Mouse (Mus musculus) thymus, postnatal 36 days (tissue): Measurements from ENCODE around the gene Greb1.
A peak's percentile ranks its signal among the peaks of the same experiment; 100 is the strongest.

ENCODE experiments used
- DNase-seq, 2 experiments: peaks; one replicate each; pipeline ENCODE4 v3.0.0; 2022; ENCODE audit warnings: mixed read lengths in 2 of 2

The Greb1 gene

DNA sequence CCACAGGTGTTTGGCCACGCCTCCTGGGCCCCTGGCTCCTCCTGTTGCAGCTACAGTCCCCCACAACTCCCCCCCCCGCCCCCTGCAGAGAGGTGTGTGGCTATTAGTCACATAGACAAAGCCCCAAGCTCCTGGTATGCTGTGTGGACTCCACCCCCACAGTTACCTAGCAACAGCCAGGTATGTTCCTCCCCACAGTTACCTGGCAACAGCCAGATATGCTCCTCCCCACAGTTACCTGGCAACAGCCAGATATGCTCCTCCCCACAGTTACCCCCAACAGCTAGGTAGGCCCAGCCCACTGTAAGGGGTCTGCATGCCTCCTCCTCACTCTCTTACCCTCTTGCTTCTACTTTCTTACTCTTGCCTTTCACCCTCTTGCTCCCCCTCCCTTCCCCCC, 135.7 kb downstream of the Greb1 start:
- no peak for DNase-seq

DNA sequence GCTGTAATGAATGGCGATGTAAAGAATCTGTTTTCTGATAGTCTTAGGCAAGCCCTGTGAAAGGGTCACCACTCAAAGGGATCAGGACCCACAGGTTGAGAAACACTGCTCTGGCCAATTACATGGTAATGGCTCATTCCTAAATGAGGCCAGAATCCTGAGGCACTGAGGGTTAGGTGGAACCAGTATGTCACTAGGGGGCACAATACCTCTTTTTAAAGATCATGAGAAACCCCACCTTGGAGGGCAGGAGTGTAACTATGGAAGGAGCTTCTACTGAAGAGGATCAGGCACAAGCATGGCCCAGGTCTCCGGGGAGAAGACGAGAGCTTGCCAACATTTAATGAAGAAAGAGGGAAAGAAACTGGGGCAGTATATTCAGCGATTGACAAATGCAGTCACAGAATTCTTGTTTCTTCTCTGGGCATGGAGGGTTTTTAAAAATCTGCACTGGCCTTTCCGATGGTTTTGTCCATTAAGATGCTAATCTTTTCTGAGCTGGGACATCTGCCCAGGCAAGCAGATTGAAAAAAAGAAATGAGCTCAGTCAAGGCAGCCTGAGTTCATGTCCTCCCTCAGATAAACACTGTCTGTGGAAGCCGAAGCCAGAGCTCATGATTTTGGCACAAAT, 137.6 kb downstream of the Greb1 start:
- no peak for DNase-seq

DNA sequence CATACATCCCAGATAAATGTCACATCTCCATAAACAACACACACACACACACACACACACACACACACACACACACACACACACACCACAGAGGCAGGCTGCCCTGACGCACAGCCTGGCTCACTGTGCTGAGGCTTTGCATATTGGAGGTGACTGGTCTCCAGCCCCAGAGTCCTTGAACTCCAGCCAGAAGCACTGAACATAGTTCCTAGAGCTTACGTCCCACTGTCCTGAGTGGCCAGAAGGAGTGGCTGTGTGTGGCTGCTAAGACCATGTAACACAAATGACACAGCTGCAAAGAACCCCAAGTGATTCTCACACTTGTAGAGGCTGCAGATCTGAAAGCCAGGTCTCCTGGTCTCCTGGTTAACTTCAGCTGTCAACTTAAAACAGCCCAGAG, 138.8 kb downstream of the Greb1 start:
- no peak for DNase-seq

DNA sequence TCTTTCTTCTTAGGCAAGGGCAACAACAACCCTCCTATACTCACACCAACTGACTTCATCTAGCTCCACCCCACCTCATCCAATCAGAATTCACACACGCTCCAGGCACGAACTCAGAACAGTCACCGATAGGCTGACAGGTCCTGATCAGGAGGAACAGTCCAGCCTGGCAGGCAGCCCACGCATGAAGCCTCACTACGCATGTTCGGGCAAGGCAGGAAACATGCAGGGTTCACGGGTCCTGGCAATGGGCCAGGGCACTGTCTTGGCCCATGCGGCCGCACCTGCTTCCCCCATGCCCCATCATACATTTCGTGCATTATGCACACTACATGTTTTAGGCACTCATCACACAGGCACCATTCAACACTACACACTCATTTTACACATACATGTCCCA, 139.2 kb downstream of the Greb1 start:
- no peak for DNase-seq

DNA sequence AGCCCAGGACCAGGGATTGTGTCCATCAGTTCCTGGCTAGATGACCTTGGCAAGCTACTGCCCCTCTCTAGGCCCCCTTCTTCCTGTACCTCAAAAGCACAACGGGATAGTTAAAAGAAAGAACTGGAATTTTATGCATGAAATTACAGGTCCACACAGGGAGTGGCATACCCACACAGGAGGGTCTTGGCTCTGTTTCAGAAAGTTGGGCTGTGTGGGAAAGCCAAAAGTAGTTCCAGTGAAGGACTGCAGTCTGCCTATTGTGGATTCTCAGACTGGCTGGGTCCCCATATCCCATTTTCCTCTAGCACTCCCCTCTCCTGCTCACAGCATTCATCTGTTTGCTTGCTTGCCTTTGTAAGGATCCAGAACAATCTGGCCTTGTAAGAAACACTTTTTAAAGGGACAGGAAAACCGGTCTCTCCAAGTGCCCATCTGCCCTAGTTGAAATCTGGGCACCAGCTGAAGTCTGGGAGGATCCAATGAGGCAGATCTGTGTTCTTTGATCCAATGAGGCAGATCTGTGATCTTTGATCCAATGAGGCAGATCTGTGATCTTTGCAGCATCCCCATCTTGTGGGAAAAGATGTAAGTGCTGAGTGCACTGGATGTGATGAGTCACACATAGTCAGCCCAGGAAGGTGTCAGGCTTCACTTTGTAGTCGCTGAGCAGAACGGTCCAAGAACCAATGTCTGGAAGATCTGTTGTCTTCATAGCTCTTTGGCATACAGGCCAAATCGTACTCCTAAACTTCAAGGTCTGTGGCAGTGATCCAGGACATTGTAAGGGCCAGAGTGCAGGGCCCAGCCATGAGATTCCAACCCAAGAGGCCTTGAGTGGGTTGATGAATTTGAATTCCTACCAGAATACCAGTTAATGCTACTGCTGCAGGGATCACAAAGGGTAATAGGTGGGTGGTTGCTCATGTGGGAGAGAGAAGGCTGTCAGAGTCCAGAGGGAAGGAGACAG, 143.5 kb downstream of the Greb1 start:
- no peak for DNase-seq

DNA sequence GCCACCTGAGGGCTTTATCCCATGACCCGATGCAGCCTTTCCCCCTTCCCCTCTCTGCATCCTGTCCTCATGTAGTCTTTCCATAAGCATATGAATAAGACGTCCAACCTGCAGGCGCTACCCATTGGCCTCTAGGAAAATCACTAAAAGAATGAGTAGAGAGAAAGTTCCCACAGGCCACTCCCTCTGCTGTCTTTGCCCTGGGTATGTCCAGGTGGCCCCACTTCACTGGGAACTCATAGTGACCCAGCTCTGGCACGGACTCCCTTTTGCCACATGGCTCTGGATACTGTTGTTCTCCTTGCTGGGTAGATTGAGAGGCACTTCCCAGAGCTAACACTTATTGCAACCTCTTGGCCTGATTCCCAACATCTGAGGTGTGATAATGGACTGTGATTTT, 145.1 kb downstream of the Greb1 start:
- no peak for DNase-seq

DNA sequence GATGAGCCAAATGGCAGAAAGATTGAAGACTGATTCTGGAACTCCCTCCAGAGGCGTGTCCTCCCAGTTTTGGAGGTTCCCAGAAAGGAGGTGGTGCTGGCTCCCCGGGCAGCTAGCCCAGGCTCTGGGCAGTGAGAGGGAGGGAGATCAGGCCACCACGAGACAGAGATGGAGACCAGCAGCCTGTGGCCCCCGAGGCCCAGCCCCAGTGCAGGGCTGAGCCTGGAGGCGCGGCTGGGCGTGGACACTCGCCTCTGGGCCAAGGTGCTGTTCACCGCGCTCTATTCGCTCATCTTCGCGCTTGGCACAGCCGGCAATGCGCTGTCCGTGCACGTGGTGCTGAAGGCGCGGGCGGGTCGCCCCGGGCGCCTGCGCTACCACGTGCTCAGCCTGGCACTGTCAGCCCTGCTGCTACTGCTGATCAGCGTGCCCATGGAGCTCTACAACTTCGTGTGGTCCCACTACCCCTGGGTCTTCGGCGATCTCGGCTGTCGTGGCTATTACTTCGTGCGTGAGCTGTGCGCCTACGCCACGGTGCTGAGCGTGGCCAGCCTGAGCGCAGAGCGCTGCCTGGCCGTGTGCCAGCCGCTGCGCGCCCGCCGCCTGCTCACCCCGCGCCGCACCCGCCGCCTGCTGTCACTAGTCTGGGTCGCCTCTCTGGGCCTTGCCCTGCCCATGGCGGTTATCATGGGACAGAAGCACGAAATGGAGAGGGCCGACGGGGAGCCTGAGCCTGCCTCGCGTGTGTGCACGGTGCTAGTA, 147.2 kb downstream of the Greb1 start, which contains the start of gene Ntsr2:
Gene Ntsr2 (plus strand): TSS at position 51 of the 762 bp plus-strand sequence.
- peak; percentile 37 to 44 for DNase-seq

DNA sequence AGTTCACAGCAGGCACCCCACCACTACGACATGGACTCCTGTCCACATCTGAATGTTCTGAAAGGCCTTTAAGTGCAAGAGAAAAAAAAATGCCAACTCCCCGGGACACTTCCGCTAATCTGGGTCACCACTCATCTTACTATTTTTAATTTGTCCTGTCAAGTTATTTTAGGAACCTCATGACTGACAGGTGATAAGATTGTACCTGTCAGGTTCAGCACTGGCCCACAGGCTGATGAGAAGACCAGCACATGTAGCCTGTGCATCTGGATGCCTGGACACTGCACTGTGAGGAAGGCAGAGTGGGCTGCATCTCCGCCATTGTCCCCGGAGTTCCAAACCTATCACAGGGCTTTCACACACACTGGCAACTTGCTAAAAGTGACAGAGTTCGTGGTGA, 150.9 kb downstream of the Greb1 start:
- no peak for DNase-seq

DNA sequence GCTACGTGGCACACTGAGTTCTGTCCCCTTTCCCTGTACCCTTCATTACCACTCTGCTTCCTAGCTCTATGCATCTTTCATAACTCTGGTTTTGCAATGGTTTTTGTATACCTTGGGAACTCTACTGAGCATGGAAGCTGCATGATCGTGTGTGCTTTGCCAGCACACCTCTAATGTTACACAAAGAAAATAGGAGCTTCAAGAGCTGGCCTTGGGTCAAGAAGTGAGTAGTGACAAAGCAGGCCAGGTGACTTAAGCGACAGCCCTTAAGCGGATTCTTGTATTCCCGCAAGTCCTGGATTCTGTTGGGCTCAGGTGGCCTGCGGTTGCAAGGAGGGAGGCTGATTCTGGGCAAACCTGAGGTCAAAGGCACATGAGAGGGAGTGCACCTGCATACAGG, 152.4 kb downstream of the Greb1 start:
- no peak for DNase-seq

DNA sequence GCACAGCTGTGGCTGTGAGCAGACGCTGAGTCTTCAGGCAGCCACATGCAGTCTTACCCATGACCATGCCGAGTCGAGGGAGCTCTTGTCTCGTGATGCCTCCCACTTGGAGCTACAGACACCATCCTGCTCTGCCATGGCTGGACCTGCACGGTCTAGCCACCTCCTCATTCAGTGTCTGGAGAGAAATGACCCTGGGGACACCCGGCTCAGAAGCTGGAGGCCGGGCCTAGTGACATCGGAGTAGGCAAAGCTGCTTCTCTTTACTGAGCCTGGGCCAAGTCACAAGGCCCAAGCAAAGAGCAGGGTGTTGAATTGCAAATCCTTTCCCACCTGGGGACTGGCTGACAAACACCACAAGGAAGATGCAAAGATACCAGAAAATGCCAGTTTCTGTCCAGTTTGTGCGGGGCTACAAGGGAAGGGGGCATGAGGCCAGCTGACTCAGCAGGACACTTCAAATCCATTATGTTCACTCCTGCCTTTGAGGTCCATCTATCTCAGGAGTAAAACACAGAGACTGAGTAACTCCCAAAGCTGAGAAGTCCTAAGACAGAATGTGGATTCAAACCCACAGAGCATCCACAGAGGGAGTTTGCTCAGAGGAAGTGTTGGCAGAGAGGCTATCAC, 153.8 kb downstream of the Greb1 start:
- no peak for DNase-seq

DNA sequence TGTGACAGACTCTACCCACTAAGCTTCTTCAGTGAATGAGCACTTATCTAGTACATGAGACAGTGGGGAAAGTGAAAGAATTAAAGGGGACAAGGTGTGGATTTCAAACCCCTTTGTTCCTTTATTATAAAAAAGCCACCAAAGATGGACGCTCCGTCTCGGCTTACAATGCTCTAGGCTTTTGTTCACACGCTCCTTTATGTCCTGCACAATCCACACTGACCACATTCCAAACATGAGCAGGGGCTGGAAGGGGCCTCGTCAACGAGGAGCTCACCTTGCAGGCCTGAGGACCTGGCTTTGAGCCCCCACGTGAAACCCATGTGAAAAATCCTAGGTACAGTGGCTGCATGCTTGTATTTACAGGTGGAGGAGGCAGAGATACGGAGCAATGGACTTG, 156.0 kb downstream of the Greb1 start:
- DNase-seq, result no peak

DNA sequence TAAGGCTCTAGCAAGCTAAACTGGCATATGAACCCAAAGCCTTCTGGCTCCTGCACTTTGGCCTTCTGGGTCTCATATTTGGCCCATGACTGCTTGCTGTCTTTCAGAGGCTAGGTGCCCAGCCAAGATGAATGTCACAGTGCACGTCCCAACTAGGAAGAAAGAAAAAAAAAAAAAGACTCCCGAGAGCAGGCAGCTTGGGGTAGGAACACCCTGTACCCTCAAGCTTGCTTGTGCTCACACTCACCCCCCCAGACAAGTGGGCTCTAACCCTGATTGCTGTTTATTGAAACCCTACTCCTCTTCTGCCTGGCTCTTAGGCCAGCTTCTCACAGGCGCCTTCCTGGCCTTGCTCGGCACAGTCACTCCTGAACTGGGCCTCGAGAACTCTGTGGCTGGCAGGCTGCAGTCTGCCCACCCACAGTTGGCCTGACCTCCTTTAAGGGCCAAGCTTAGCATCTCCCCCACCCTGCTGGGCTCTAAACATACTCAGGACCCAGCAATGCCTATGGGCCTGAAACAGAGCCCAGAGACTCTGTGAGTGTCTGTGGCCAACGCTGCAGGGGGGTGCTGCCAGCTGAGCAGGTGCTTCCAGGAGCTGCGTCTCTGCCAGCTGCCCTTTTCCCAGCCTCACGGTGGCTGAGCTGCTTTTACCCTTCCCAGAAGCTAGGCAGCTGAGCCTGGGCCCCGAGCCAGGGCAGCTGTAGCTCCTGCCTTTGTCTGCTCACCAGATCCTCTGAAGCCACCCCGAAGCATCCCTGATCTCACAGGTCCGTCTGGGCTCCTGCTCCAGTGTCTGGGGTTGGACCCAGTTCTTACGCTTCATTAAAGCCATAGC, 157.0 kb downstream of the Greb1 start:
- DNase-seq, result no peak

DNA sequence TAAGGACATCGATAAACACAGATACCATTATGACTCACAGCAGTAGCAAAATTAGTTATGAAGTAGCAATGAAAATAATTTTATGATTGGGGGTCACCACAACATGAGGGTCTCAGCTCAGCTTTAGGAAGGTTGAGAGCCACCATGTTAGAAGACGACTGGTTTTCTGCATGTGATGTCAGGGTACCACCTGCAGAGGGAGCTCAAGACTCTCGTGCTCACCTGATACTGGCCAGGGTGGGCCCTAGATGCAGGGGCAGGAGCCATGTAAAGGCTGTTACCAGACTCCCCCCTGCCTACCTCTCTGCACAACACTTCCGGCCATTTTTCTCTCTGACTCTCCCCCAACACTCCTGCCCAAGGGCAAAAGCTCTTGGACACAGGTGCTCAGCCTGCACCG, 158.7 kb downstream of the Greb1 start:
- peak; percentile 8 to 14 for DNase-seq

DNA sequence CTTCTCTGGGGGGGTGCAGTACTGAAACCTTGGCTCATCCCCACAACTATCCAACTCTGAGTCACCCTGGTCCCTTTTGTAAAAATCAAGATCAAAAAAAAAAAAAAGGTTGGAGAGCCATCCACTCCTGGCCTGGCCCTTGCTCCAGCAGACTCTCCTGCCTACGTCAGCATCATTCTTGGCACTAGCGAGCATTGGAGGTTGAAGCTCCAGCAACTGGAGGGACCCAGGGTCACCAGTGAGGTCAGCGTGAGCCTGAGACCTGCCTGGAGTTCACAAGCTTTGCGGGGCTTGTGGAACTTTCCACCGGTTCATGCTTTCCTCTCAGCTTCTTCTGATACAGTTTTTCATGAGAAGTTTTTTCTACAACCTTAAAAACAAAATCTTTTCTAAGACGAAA, 160.6 kb downstream of the Greb1 start:
- DNase-seq, result no peak

DNA sequence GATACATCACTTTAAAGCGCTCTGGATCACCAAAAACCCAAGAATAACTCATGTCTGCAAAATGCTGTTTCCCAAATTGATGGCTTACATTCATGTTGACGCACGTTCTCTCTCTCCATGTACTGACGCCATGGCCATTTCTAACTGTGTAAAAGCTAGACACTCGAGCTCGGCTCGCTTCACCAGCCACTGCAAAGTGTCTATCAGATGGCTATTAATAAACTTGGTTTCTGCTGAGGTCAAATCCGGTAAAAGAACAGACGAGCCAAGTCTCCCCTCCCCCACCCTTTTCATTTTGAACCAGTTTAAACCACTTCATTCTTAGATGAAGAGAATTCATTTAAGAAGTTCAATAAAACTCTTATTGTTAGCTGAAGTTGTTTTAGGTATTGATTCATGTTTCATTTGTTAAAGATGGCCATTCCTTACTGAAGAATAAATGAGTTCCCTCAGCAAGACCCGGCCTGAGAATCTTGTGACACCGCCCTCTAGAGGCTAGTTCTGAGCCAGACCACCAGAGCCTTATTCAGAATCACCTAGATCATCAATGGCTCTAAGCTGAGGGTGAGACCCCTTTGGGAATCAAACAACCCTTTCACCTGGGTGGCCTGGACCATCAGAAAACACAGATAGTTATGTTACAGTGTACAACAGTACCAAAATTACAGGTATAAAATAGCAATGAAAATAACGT, 161.5 kb downstream of the Greb1 start:
- peak; percentile 12 to 13 for DNase-seq

DNA sequence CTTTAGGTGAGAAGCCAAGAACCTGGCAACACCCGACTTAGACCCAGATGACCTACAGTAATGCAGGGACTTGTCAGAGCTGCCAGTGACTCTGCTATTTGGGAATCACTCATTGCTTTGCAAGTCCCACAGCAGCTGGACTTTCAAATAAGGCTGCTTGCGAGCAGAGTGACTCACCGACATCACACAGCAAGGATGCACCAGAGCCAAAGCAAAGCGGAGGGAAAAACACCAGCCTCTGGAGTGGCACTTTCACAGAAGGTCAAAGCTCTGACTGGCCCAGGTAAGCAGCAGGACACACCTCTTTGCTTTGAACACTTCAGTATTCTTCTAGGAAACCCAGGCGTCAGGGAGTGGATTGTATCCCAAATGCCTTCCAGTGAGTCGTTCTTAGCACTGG, 164.9 kb downstream of the Greb1 start:
- DNase-seq, result no peak

DNA sequence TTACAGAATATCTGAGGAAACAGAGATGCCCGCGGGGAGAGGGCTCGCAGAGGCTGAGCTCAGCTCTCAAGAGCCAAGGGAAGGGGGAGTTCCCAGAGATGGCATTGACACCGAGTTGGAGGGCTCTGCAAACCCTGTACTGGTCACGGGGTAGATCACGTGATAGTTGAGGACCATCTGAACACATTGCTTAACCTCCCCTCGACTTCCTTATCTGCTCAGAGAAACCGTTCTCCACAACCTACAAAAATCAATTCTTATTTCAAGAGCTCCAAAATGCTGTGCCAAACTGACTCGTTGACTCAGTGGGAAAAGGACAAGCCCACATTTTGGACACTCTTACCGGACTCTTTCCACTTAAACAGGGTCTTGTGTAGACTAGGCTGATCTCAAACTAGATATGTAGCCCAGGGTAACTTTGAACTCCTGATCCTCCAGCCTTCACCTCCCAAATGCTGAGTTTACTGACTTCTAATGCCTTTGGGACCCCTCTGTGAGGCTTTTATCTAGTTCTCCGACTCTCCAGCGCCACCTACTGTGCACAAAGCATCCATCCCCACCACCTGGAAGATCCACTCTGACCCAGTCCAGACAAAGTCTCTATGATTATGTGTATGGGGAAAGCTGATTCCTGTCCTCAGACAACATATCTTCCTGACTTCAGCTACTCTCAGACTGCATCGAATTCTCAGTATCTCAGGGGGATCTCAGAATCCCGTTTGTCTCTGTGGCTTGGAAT, 166.4 kb downstream of the Greb1 start:
- peak; percentile 53 to 58 for DNase-seq

DNA sequence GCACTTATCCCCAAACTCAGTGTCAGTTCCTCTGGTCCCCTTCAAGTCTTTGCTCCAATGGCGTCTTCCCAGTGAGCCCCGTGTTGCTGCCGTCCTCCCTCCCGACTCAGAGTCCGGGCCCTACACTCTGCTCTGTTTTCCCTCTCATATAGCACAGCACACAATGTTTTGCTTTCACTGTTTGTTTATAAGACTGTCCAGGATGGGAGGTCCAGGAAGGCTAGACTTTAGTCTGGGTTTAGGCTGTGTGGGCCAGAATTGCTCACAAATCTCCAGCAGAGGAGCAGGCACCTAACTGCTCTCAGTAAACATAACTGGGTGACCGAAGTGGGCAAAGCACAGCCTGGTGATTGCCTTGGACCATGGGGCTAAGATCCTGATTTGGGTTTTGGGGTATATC, 167.5 kb downstream of the Greb1 start:
- DNase-seq, result no peak

DNA sequence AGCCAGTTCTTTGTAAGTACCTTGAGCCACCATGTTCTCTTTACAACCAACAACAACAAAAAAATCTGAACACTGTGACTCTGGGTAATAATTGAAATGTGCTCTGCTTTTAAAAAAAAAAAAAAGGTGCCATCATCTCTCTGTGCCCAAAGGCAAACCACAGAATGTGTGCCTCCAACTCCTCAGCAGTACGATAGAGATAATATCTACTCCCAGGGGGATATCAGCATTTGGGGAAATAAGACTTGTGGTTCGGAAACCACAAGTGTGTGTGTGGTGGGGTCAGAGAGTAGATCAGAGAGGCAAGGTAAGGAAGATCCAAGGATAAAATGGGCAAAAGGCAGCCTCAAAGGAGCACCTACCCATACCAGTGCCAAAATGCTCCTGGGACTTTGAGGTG, 169.3 kb downstream of the Greb1 start:
- no peak for DNase-seq

DNA sequence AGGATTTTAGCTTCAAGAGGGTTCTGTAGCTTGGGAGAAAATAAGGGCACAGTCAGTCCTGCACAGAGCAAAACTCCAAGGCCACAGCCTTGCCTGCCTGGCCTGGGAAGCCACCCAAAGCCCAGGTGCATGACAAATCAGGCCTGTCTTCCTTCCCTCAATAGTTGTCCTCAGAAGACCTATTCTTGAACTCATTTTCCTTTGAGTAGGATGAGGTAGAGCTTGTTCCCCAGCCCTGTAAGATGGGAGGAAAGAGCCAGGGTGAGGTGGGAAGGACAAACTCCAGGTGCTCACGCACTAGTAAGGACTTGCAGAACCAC, 169.9 kb downstream of the Greb1 start:
- DNase-seq, result no peak
